Mouse (Mus musculus): ENCODE data around the gene Magea4. TPM values are rescaled to one million over a fixed set of nuclear protein-coding genes. Genes with fewer than 3 reads are reported as not detected.

Magea4 gene
- not detected in 2 replicates for polyA plus RNA-seq (2015; fragmentation: Nextera tagmentation; extraction: Ambion mirVana)

- ATAC-seq (ENCODE audit: insufficient number of reproducible peaks, low FRiP score, low TSS enrichment, low read depth), result no peak
- Histone ChIP-seq H3K4me1 (no peaks in the 10 kb centered on the region), H3K27ac (replicated peaks) (no peak within 1 kb of the TSS), H3K9ac (no peak within 1 kb of the TSS), H3K4me3 (replicated peaks) (no peak within 1 kb of the TSS), H3K9me3 (replicated peaks) (no peaks in the 10 kb centered on the region), H3K27me3 (no peaks in the 10 kb centered on the region), H3K36me3 (no peaks in the 10 kb centered on the region), H3K4me2 (replicated peaks) (no peak within 1 kb of the TSS)
- whole genome bisulfite sequencing, result 71% methylated on average over 2 of the region's 2 CpGs
Observed at GRCm38 (mm10) chrX:72221717-72222116, at the start of gene Magea4. Magea4 (plus strand) TSS chrX:72222017.

DNA sequence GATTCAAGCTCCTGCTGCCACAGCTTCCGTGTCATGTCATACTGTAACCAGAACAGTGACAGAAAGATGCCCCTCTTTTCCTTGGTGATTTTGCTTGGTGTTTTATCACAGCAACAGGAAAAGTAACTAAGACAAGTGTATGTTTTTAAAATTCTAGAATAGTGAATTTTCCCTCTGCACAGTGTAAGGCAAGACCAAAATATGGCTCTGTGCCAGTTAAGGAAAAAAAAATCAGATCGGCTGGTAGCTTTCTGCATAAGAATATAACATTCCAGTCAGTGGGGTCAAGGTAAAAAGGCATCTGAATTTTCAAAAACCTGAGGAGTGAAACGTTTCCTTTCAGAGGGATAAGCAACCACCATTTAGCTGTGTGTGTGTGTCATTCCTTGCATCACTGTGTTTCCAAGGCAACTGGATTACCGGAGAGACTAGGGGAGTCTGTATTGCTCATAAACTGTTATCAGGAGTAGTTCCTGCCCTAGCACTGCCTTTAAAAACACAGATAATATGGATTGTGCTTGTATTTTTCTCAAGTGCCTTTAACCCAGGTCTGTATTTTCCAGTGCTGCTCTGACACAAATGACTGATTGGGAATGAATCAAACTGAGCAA lies 18.8 kb upstream of the Magea4 start:
- 51% methylated on average over 4 of the region's 4 CpGs for WGBS
- no peak overlapping the region for H3K27ac ChIP-seq (replicated peaks)

GRCm38 (mm10) chrX:72270637-72271036 lies 48.8 kb downstream of the Magea4 start:
- H3K4me2 ChIP-seq (replicated peaks), result no peak overlapping the region
- H3K9me3 ChIP-seq (replicated peaks), result no peaks in the 10 kb centered on the region
- 85% methylated on average over 11 of the region's 11 CpGs for WGBS
- ATAC-seq (ENCODE audit: insufficient number of reproducible peaks, low FRiP score, low TSS enrichment, low read depth), result peak; percentile 31; the same call in 1 of the 2 replicates
- H3K4me3 ChIP-seq (replicated peaks), result no peak overlapping the region
- no peaks in the 10 kb centered on the region for H3K27me3 ChIP-seq
- H3K27ac ChIP-seq (replicated peaks), result no peak overlapping the region
- H3K9ac ChIP-seq, result no peak overlapping the region
- no peaks in the 10 kb centered on the region for H3K4me1 ChIP-seq
- H3K36me3 ChIP-seq, result no peaks in the 10 kb centered on the region

More for the DNA sequence above, 18.8 kb upstream of the Magea4 start:
- Histone ChIP-seq H3K27me3 (no peaks in the 10 kb centered on the region), H3K4me3 (replicated peaks) (no peak overlapping the region), H3K9me3 (replicated peaks) (no peaks in the 10 kb centered on the region), H3K36me3 (no peaks in the 10 kb centered on the region), H3K9ac (no peak overlapping the region), H3K4me2 (replicated peaks) (no peak overlapping the region), H3K4me1 (no peaks in the 10 kb centered on the region)
- no peak for ATAC-seq (ENCODE audit: insufficient number of reproducible peaks, low FRiP score, low TSS enrichment, low read depth)

MicroRNA genes within 50 kb of the gene (microRNA counts, 519-probe panel; counts per million panel counts)
- 1,719 counts per million, percentile 22 among the panel's probes with 10 or more counts for microRNA mmu-miR-224
- microRNA mmu-miR-452, result 942 counts per million, percentile 4 among the panel's probes with 10 or more counts

Small RNAs within 50 kb of the gene (microRNA-seq; reads per million reads assigned to microRNA genes)
- gene Mir224 (ENCODE audit: borderline number of aligned reads), result 382 reads per million, percentile 70 among the genes with 10 or more reads in this experiment
- gene Mir452 (ENCODE audit: borderline number of aligned reads), result 58.1 reads per million, percentile 48 among the genes with 10 or more reads in this experiment

Other genes with a start within 250 kb of the Magea4 start
- gene Fate1, start 249.0 kb upstream of the Magea4 start, polyA plus RNA-seq (2015; fragmentation: Nextera tagmentation; extraction: Ambion mirVana), result 0.21 TPM in 1 of 2 replicates, not detected in the other
- 3.0 and 4.2 TPM in 2 replicates for gene Cnga2, start 230.2 kb upstream of the Magea4 start, polyA plus RNA-seq (2015; fragmentation: Nextera tagmentation; extraction: Ambion mirVana)
- gene Gabre, start 52.8 kb downstream of the Magea4 start, polyA plus RNA-seq (2015; fragmentation: Nextera tagmentation; extraction: Ambion mirVana), result 4.3 and 5.2 TPM in 2 replicates
- not detected in 2 replicates for gene Magea10, start 164.8 kb downstream of the Magea4 start, polyA plus RNA-seq (2015; fragmentation: Nextera tagmentation; extraction: Ambion mirVana)